Mouse (Mus musculus): ENCODE measurements around the gene E130308A19Rik. TPM values are rescaled to one million over a fixed set of nuclear protein-coding genes. Genes with fewer than 3 reads are reported as not detected.

The E130308A19Rik gene
- polyA plus RNA-seq, 1 experiment from 2014 or later, result 35.6 TPM

- Histone ChIP-seq H3K36me3 (ENCODE audit: control insufficient read depth, insufficient read depth, low read length) (no peaks in the 10 kb centered on the region), H3K4me1 (ENCODE audit: control insufficient read depth, insufficient read depth, low read length) (0 out of 2 replicates have a peak, but pooled peaks cover 3% of the 10 kb centered on the region), H3K4me3 (ENCODE audit: low read depth, low read length) (no peak overlapping the region), H3K27ac (replicated peaks; ENCODE audit: low read depth, low read length) (no peak overlapping the region), H3K9ac (ENCODE audit: low read length) (no peak overlapping the region), H3K9me3 (ENCODE audit: control insufficient read depth, low read length) (no peaks in the 10 kb centered on the region), H3K4me2 (ENCODE audit: low read depth, severe bottlenecking) (no peak overlapping the region), H3K27me3 (ENCODE audit: control insufficient read depth, insufficient read depth, low read length) (no peaks in the 10 kb centered on the region)
- DNase-seq (ENCODE audit: low spot score) (no peak), ATAC-seq (ENCODE audit: insufficient number of reproducible peaks, low FRiP score, low TSS enrichment, low read depth) (no peak)
- 90% methylated on average over 4 of the region's 4 CpGs for WGBS
These were observed 19.0 kb downstream of the E130308A19Rik start for GRCm38 (mm10) chr4:59644992-59645391.

GRCm38 (mm10) chr4:59645610-59646009 lies 19.6 kb downstream of the E130308A19Rik start:
- DNase-seq (ENCODE audit: low spot score) (no peak), ATAC-seq (ENCODE audit: insufficient number of reproducible peaks, low FRiP score, low TSS enrichment, low read depth) (no peak)
- H3K27ac ChIP-seq (replicated peaks; ENCODE audit: low read depth, low read length), result no peak overlapping the region
- WGBS, result 97% methylated on average over 2 of the region's 2 CpGs
- H3K4me1 ChIP-seq (ENCODE audit: control insufficient read depth, insufficient read depth, low read length), result 0 out of 2 replicates have a peak, but pooled peaks cover 3% of the 10 kb centered on the region
- H3K36me3 ChIP-seq (ENCODE audit: control insufficient read depth, insufficient read depth, low read length), result no peaks in the 10 kb centered on the region
- no peak overlapping the region for H3K4me2 ChIP-seq (ENCODE audit: low read depth, severe bottlenecking)
- H3K27me3 ChIP-seq (ENCODE audit: control insufficient read depth, insufficient read depth, low read length), result no peaks in the 10 kb centered on the region
- H3K9ac ChIP-seq (ENCODE audit: low read length), result no peak overlapping the region
- H3K9me3 ChIP-seq (ENCODE audit: control insufficient read depth, low read length), result no peaks in the 10 kb centered on the region
- H3K4me3 ChIP-seq (ENCODE audit: low read depth, low read length), result no peak overlapping the region

- ATAC-seq (ENCODE audit: insufficient number of reproducible peaks, low FRiP score, low TSS enrichment, low read depth) (no peak), DNase-seq (ENCODE audit: low spot score) (no peak)
- Histone ChIP-seq H3K4me3 (ENCODE audit: low read depth, low read length) (no peak overlapping the region), H3K36me3 (ENCODE audit: control insufficient read depth, insufficient read depth, low read length) (no peaks in the 10 kb centered on the region), H3K4me1 (ENCODE audit: control insufficient read depth, insufficient read depth, low read length) (0 out of 2 replicates have a peak, but pooled peaks cover 3% of the 10 kb centered on the region), H3K4me2 (ENCODE audit: low read depth, severe bottlenecking) (no peak overlapping the region), H3K9ac (ENCODE audit: low read length) (no peak overlapping the region), H3K27ac (replicated peaks; ENCODE audit: low read depth, low read length) (no peak overlapping the region), H3K27me3 (ENCODE audit: control insufficient read depth, insufficient read depth, low read length) (no peaks in the 10 kb centered on the region), H3K9me3 (ENCODE audit: control insufficient read depth, low read length) (no peaks in the 10 kb centered on the region)
- 90% methylated on average over 10 of the region's 10 CpGs for WGBS
These were observed 20.1 kb downstream of the E130308A19Rik start for GRCm38 (mm10) chr4:59646020-59646696.

GRCm38 (mm10) chr4:59649119-59649518 lies 23.1 kb downstream of the E130308A19Rik start:
- Histone ChIP-seq H3K27ac (replicated peaks; ENCODE audit: low read depth, low read length) (no peak overlapping the region), H3K4me2 (ENCODE audit: low read depth, severe bottlenecking) (no peak overlapping the region), H3K9me3 (ENCODE audit: control insufficient read depth, low read length) (no peaks in the 10 kb centered on the region), H3K27me3 (ENCODE audit: control insufficient read depth, insufficient read depth, low read length) (no peaks in the 10 kb centered on the region), H3K4me1 (ENCODE audit: control insufficient read depth, insufficient read depth, low read length) (0 out of 2 replicates have a peak, but pooled peaks cover 3% of the 10 kb centered on the region), H3K36me3 (ENCODE audit: control insufficient read depth, insufficient read depth, low read length) (no peaks in the 10 kb centered on the region), H3K9ac (ENCODE audit: low read length) (no peak overlapping the region), H3K4me3 (ENCODE audit: low read depth, low read length) (no peak overlapping the region)
- ATAC-seq (ENCODE audit: insufficient number of reproducible peaks, low FRiP score, low TSS enrichment, low read depth) (no peak), DNase-seq (ENCODE audit: low spot score) (no peak)
- 90% methylated on average over 5 of the region's 5 CpGs for WGBS

GRCm38 (mm10) chr4:59652166-59652681 lies 26.2 kb downstream of the E130308A19Rik start:
- H3K9ac ChIP-seq (ENCODE audit: low read length), result no peak overlapping the region
- WGBS, result 88% methylated on average over 1 of the region's 1 CpGs
- H3K4me3 ChIP-seq (ENCODE audit: low read depth, low read length), result no peak overlapping the region
- H3K9me3 ChIP-seq (ENCODE audit: control insufficient read depth, low read length), result no peaks in the 10 kb centered on the region
- no peaks in the 10 kb centered on the region for H3K27me3 ChIP-seq (ENCODE audit: control insufficient read depth, insufficient read depth, low read length)
- no peak overlapping the region for H3K4me2 ChIP-seq (ENCODE audit: low read depth, severe bottlenecking)
- ATAC-seq (ENCODE audit: insufficient number of reproducible peaks, low FRiP score, low TSS enrichment, low read depth) (no peak), DNase-seq (ENCODE audit: low spot score) (no peak)
- no peaks in the 10 kb centered on the region for H3K36me3 ChIP-seq (ENCODE audit: control insufficient read depth, insufficient read depth, low read length)
- H3K27ac ChIP-seq (replicated peaks; ENCODE audit: low read depth, low read length), result no peak overlapping the region
- no peaks in the 10 kb centered on the region for H3K4me1 ChIP-seq (ENCODE audit: control insufficient read depth, insufficient read depth, low read length)

- H3K4me2 ChIP-seq (ENCODE audit: low read depth, severe bottlenecking), result no peak overlapping the region
- no peaks in the 10 kb centered on the region for H3K4me1 ChIP-seq (ENCODE audit: control insufficient read depth, insufficient read depth, low read length)
- no peaks in the 10 kb centered on the region for H3K27me3 ChIP-seq (ENCODE audit: control insufficient read depth, insufficient read depth, low read length)
- H3K9me3 ChIP-seq (ENCODE audit: control insufficient read depth, low read length), result no peaks in the 10 kb centered on the region
- ATAC-seq (ENCODE audit: insufficient number of reproducible peaks, low FRiP score, low TSS enrichment, low read depth) (no peak), DNase-seq (ENCODE audit: low spot score) (no peak)
- H3K9ac ChIP-seq (ENCODE audit: low read length), result no peak overlapping the region
- 80% methylated on average over 5 of the region's 5 CpGs for WGBS
- H3K36me3 ChIP-seq (ENCODE audit: control insufficient read depth, insufficient read depth, low read length), result no peaks in the 10 kb centered on the region
- H3K27ac ChIP-seq (replicated peaks; ENCODE audit: low read depth, low read length), result no peak overlapping the region
- no peak overlapping the region for H3K4me3 ChIP-seq (ENCODE audit: low read depth, low read length)
These were observed 30.1 kb downstream of the E130308A19Rik start for GRCm38 (mm10) chr4:59656061-59656642.

- no peaks in the 10 kb centered on the region for H3K9me3 ChIP-seq (ENCODE audit: control insufficient read depth, low read length)
- H3K4me2 ChIP-seq (ENCODE audit: low read depth, severe bottlenecking), result no peak overlapping the region
- no peak overlapping the region for H3K27ac ChIP-seq (replicated peaks; ENCODE audit: low read depth, low read length)
- no peaks in the 10 kb centered on the region for H3K36me3 ChIP-seq (ENCODE audit: control insufficient read depth, insufficient read depth, low read length)
- no peak overlapping the region for H3K4me3 ChIP-seq (ENCODE audit: low read depth, low read length)
- no peak for DNase-seq (ENCODE audit: low spot score)
- H3K27me3 ChIP-seq (ENCODE audit: control insufficient read depth, insufficient read depth, low read length), result no peaks in the 10 kb centered on the region
- H3K4me1 ChIP-seq (ENCODE audit: control insufficient read depth, insufficient read depth, low read length), result no peaks in the 10 kb centered on the region
- 92% methylated on average over 1 of the region's 1 CpGs for WGBS
- no peak for ATAC-seq (ENCODE audit: insufficient number of reproducible peaks, low FRiP score, low TSS enrichment, low read depth)
- no peak overlapping the region for H3K9ac ChIP-seq (ENCODE audit: low read length)
These were observed 36.2 kb downstream of the E130308A19Rik start for GRCm38 (mm10) chr4:59662163-59662562.

GRCm38 (mm10) chr4:59663451-59663850 lies 37.4 kb downstream of the E130308A19Rik start:
- Histone ChIP-seq H3K9me3 (ENCODE audit: control insufficient read depth, low read length) (no peaks in the 10 kb centered on the region), H3K4me2 (ENCODE audit: low read depth, severe bottlenecking) (no peak overlapping the region), H3K9ac (ENCODE audit: low read length) (no peak overlapping the region), H3K4me1 (ENCODE audit: control insufficient read depth, insufficient read depth, low read length) (no peaks in the 10 kb centered on the region; the same call in 1 of the 2 replicates), H3K27me3 (ENCODE audit: control insufficient read depth, insufficient read depth, low read length) (no peaks in the 10 kb centered on the region), H3K36me3 (ENCODE audit: control insufficient read depth, insufficient read depth, low read length) (no peaks in the 10 kb centered on the region), H3K4me3 (ENCODE audit: low read depth, low read length) (no peak overlapping the region), H3K27ac (replicated peaks; ENCODE audit: low read depth, low read length) (no peak overlapping the region)
- 93% methylated on average over 6 of the region's 6 CpGs for WGBS
- ATAC-seq (ENCODE audit: insufficient number of reproducible peaks, low FRiP score, low TSS enrichment, low read depth), result no peak
- no peak for DNase-seq (ENCODE audit: low spot score)
